Mouse (Mus musculus): Measurements from ENCODE around the gene Sv2b.

DNA sequence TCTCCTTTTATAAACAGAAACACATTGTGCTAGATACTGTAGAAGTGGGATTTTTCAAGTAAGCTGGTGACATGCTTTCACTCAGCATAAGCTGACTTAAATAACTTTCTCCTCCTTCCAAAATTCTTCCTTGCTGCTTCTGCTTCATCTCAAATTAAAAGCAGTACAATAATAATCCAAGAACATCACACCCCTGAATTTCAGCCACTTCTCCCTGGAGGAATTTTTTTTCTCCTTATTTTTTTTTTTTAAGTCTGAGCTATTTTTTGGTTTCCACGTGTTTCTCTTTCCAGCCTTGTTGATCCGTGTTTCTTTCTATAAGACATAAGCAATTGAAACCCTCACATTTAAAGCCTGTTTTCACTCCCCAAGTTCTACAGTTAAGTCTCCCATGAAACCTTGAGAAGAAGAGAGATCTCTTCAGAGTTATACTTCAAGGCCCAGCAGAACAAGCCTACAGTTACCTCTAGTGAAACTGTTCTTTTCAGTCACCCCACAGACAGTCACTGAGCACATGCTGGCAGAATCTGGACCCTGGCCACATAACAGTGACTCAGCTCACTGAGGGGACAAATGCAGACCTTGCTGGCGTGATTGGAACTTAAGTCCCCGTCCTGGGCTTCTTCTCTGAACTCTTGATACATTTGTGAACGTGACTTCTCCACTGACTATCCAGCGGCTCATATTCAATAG lies 6.4 kb downstream of the Sv2b start:
- TF ChIP-seq CTCF (IDR thresholded peaks at IDR 0.05; ENCODE audit: low read depth) (no peak), EP300 (IDR thresholded peaks at IDR 0.05; ENCODE audit: low read depth) (no peak)

All from liver, embryonic 14.5 days (tissue).